Mouse (Mus musculus) liver, embryonic 15.5 days (tissue): ENCODE data around the gene Pxylp1. TPM values are rescaled to one million over a fixed set of nuclear protein-coding genes. Genes with fewer than 3 reads are reported as not detected.
A peak's percentile ranks its signal among the peaks of the same experiment; 100 is the strongest.

Experiments used
- ATAC-seq: fragments of 200-750 bp; cut with Nextera tagmentation; 2 replicates; pipeline ENCODE4 v1.8.0; 2017; ENCODE audit warnings: moderate number of reproducible peaks, mild to moderate bottlenecking, moderate library complexity; ENCODE audit not compliant: insufficient read depth
- H3K27ac ChIP-seq: fragments of 300-500 bp; sonication (generic); replicated peaks from 2 replicates; pipeline ENCODE4 v1.5.1; 2015; ENCODE audit warnings: mild to moderate bottlenecking, inconsistent platforms
- H3K27me3 ChIP-seq: fragments of 300-500 bp; sonication (generic); 2 replicates; pipeline ENCODE4 v1.6.1; 2015; ENCODE audit warnings: mild to moderate bottlenecking, inconsistent platforms
- H3K36me3 ChIP-seq: fragments of 300-500 bp; sonication (generic); replicated peaks from 2 replicates; pipeline ENCODE4 v1.6.1; 2015; ENCODE audit warnings: moderate library complexity, mild to moderate bottlenecking, inconsistent platforms
- H3K4me1 ChIP-seq: fragments of 300-500 bp; sonication (generic); replicated peaks from 2 replicates; pipeline ENCODE4 v1.6.1; 2015; ENCODE audit warnings: inconsistent platforms
- H3K4me2 ChIP-seq: fragments of 300-500 bp; sonication (generic); 2 replicates; pipeline ENCODE4 v1.6.1; 2015; ENCODE audit warnings: moderate library complexity, mild to moderate bottlenecking, inconsistent platforms
- H3K4me3 ChIP-seq: fragments of 300-500 bp; sonication (generic); replicated peaks from 2 replicates; pipeline ENCODE4 v1.5.1; 2015; ENCODE audit warnings: mild to moderate bottlenecking, inconsistent platforms
- H3K9ac ChIP-seq: fragments of 300-500 bp; sonication (generic); 2 replicates; pipeline ENCODE4 v1.6.1; 2015; ENCODE audit warnings: moderate library complexity, mild to moderate bottlenecking, inconsistent platforms
- H3K9me3 ChIP-seq: fragments of 300-500 bp; sonication (generic); replicated peaks from 2 replicates; pipeline ENCODE4 v1.6.1; 2016; ENCODE audit warnings: inconsistent platforms
- WGBS: fragments of 180-500 bp; shearing (Covaris S2); methylation state at CpG from one replicate; pipeline ENCODE4 v1.1.7; 2015; ENCODE audit warnings: mixed read lengths; ENCODE audit not compliant: insufficient replicate concordance; 5-methylcytosine and 5-hydroxymethylcytosine counted together
- polyA plus RNA-seq: library from polyadenylated mRNA; unstranded; fragments of >200 nt; fragmentation: Nextera tagmentation; extraction: Ambion mirVana; gene quantifications from 2 replicates; pipeline ENCODE4 v1.2.1, GENCODE M21; 2015

Pxylp1 gene
- polyA plus RNA-seq, 1 experiment from 2014 or later: 6.1 TPM

- no peaks in the 10 kb centered on the region for H3K4me1 ChIP-seq
- no peaks in the 10 kb centered on the region for H3K36me3 ChIP-seq
- ATAC-seq: no peak
- no peaks in the 10 kb centered on the region for H3K27me3 ChIP-seq
- no peak overlapping the region for H3K27ac ChIP-seq
- H3K4me2 ChIP-seq: no peak overlapping the region
- H3K9me3 ChIP-seq: no peaks in the 10 kb centered on the region
- no peak overlapping the region for H3K4me3 ChIP-seq
- no peak overlapping the region for H3K9ac ChIP-seq
- WGBS: 54% methylated on average over 11 of the region's 11 CpGs
Measured at GRCm38 (mm10) chr9:96818822-96819481, 73.5 kb downstream of the Pxylp1 start.

- Histone ChIP-seq H3K27me3 (no peaks in the 10 kb centered on the region), H3K36me3 (no peaks in the 10 kb centered on the region), H3K9me3 (no peaks in the 10 kb centered on the region), H3K9ac (no peak overlapping the region), H3K4me3 (no peak overlapping the region), H3K4me1 (no peaks in the 10 kb centered on the region), H3K4me2 (no peak overlapping the region), H3K27ac (no peak overlapping the region)
- 32% methylated on average over 7 of the region's 7 CpGs for WGBS
- no peak for ATAC-seq
Measured at GRCm38 (mm10) chr9:96818128-96818821, 74.2 kb downstream of the Pxylp1 start.

- Histone ChIP-seq H3K27me3 (no peaks in the 10 kb centered on the region), H3K4me3 (no peak overlapping the region), H3K4me2 (no peak overlapping the region), H3K36me3 (no peaks in the 10 kb centered on the region), H3K27ac (no peak overlapping the region), H3K9ac (no peak overlapping the region), H3K9me3 (no peaks in the 10 kb centered on the region), H3K4me1 (no peaks in the 10 kb centered on the region)
- WGBS: 51% methylated on average over 4 of the region's 4 CpGs
- no peak for ATAC-seq
Measured at GRCm38 (mm10) chr9:96811996-96812395, 80.5 kb downstream of the Pxylp1 start.

GRCm38 (mm10) chr9:96800131-96800825 is 92.2 kb downstream of the Pxylp1 start:
- no peak for ATAC-seq
- WGBS: 24% methylated on average over 5 of the region's 5 CpGs
- Histone ChIP-seq H3K9me3 (no peaks in the 10 kb centered on the region), H3K27ac (no peak overlapping the region), H3K4me2 (no peak overlapping the region), H3K27me3 (no peaks in the 10 kb centered on the region), H3K4me3 (no peak overlapping the region), H3K36me3 (no peaks in the 10 kb centered on the region), H3K4me1 (peaks cover 3% of the 10 kb centered on the region; the same call in 1 of the 2 replicates), H3K9ac (no peak overlapping the region)

- no peaks in the 10 kb centered on the region for H3K27me3 ChIP-seq
- no peak for ATAC-seq
- H3K4me2 ChIP-seq: no peak overlapping the region
- H3K36me3 ChIP-seq: no peaks in the 10 kb centered on the region
- no peak overlapping the region for H3K4me3 ChIP-seq
- H3K9ac ChIP-seq: no peak overlapping the region
- WGBS: 80% methylated on average over 3 of the region's 3 CpGs
- H3K4me1 ChIP-seq: peaks cover 3% of the 10 kb centered on the region; the same call in 1 of the 2 replicates
- H3K27ac ChIP-seq: no peak overlapping the region
- no peaks in the 10 kb centered on the region for H3K9me3 ChIP-seq
Measured at GRCm38 (mm10) chr9:96797311-96797710, 95.2 kb downstream of the Pxylp1 start.

- H3K4me1 ChIP-seq: peaks cover 3% of the 10 kb centered on the region; the same call in 1 of the 2 replicates
- no peaks in the 10 kb centered on the region for H3K9me3 ChIP-seq
- H3K4me2 ChIP-seq: peak overlapping the region; percentile 52
- 11% methylated on average over 10 of the region's 10 CpGs for WGBS
- no peak for ATAC-seq
- H3K36me3 ChIP-seq: no peaks in the 10 kb centered on the region
- no peaks in the 10 kb centered on the region for H3K27me3 ChIP-seq
- H3K4me3 ChIP-seq: peak overlapping the region; percentile 34; the same call in 1 of the 2 replicates
- no peak overlapping the region for H3K9ac ChIP-seq
- H3K27ac ChIP-seq: no peak overlapping the region
Measured at GRCm38 (mm10) chr9:96795399-96795928, 97.0 kb downstream of the Pxylp1 start.

- ATAC-seq: no peak
- 81% methylated on average over 2 of the region's 2 CpGs for WGBS
Measured at GRCm38 (mm10) chr9:96794601-96795000, 97.9 kb downstream of the Pxylp1 start.

GRCm38 (mm10) chr9:96792543-96792942 is 99.9 kb downstream of the Pxylp1 start:
- Histone ChIP-seq H3K36me3 (no peaks in the 10 kb centered on the region), H3K9ac (no peak overlapping the region), H3K27ac (no peak overlapping the region), H3K9me3 (no peaks in the 10 kb centered on the region), H3K4me1 (peaks cover 3% of the 10 kb centered on the region; the same call in 1 of the 2 replicates), H3K27me3 (no peaks in the 10 kb centered on the region), H3K4me2 (no peak overlapping the region), H3K4me3 (no peak overlapping the region)
- 46% methylated on average over 2 of the region's 2 CpGs for WGBS
- ATAC-seq: no peak

More at GRCm38 (mm10) chr9:96794601-96795000, 97.9 kb downstream of the Pxylp1 start:
- no peak overlapping the region for H3K9ac ChIP-seq
- H3K4me3 ChIP-seq: no peak overlapping the region
- no peaks in the 10 kb centered on the region for H3K36me3 ChIP-seq
- no peaks in the 10 kb centered on the region for H3K27me3 ChIP-seq
- no peak overlapping the region for H3K4me2 ChIP-seq
- no peaks in the 10 kb centered on the region for H3K9me3 ChIP-seq
- H3K27ac ChIP-seq: no peak overlapping the region
- peaks cover 3% of the 10 kb centered on the region; the same call in 1 of the 2 replicates for H3K4me1 ChIP-seq

GRCm38 (mm10) chr9:96790389-96791007 is 102.0 kb downstream of the Pxylp1 start:
- H3K9ac ChIP-seq: no peak overlapping the region
- no peaks in the 10 kb centered on the region for H3K4me1 ChIP-seq
- no peaks in the 10 kb centered on the region for H3K36me3 ChIP-seq
- H3K27me3 ChIP-seq: no peaks in the 10 kb centered on the region
- no peaks in the 10 kb centered on the region for H3K9me3 ChIP-seq
- no peak overlapping the region for H3K27ac ChIP-seq
- WGBS: 33% methylated on average over 4 of the region's 4 CpGs
- no peak for ATAC-seq
- no peak overlapping the region for H3K4me2 ChIP-seq
- H3K4me3 ChIP-seq: no peak overlapping the region

- no peaks in the 10 kb centered on the region for H3K9me3 ChIP-seq
- no peak overlapping the region for H3K27ac ChIP-seq
- 47% methylated on average over 3 of the region's 3 CpGs for WGBS
- ATAC-seq: no peak
- H3K4me1 ChIP-seq: no peaks in the 10 kb centered on the region
- no peak overlapping the region for H3K9ac ChIP-seq
- no peaks in the 10 kb centered on the region for H3K36me3 ChIP-seq
- H3K27me3 ChIP-seq: no peaks in the 10 kb centered on the region
- H3K4me3 ChIP-seq: no peak overlapping the region
- H3K4me2 ChIP-seq: no peak overlapping the region
Measured at GRCm38 (mm10) chr9:96789906-96790305, 102.6 kb downstream of the Pxylp1 start.

GRCm38 (mm10) chr9:96787797-96788196 is 104.7 kb downstream of the Pxylp1 start:
- no peak overlapping the region for H3K4me2 ChIP-seq
- H3K9me3 ChIP-seq: no peaks in the 10 kb centered on the region
- 20% methylated on average over 10 of the region's 10 CpGs for WGBS
- H3K27ac ChIP-seq: no peak overlapping the region
- no peak overlapping the region for H3K4me3 ChIP-seq
- no peak for ATAC-seq
- H3K4me1 ChIP-seq: no peaks in the 10 kb centered on the region
- no peak overlapping the region for H3K9ac ChIP-seq
- no peaks in the 10 kb centered on the region for H3K36me3 ChIP-seq
- no peaks in the 10 kb centered on the region for H3K27me3 ChIP-seq
